Mouse (Mus musculus) inflammation-experienced regulatory T-cells, adult 6 months (primary cell): Measurements from ENCODE around the gene Abcb9. TPM values are rescaled to one million over a fixed set of nuclear protein-coding genes. Genes with fewer than 3 reads are reported as not detected.

Experiments used
- polyA plus RNA-seq, 3 experiments: library from polyadenylated mRNA; unstranded; fragments of 100-300 nt; shearing (Covaris generic); gene quantifications; one replicate each; pipeline ENCODE4 v1.2.1; 2017

The Abcb9 gene
- polyA plus RNA-seq, 3 experiments from 2014 or later, result 13.2 to 23.3 (median 16.7) TPM

Other genes with a start within 250 kb of the Abcb9 start
- gene Hcar2, start 230.3 kb downstream of the Abcb9 start, polyA plus RNA-seq, result under 1 TPM in 2 of 3 experiments, not detected in 1; 0.28 to 0.30 TPM
- gene Hcar1, start 215.8 kb downstream of the Abcb9 start, polyA plus RNA-seq, result not detected
- 10 to 100 TPM; 60.1 to 83.1 (median 71.9) TPM for gene Denr, start 188.6 kb downstream of the Abcb9 start, polyA plus RNA-seq
- gene Gm43518, start 168.4 kb downstream of the Abcb9 start, polyA plus RNA-seq, result 1 to 10 TPM in 2 of 3 experiments, not detected in 1; 4.9 to 5.1 TPM
- gene Ccdc62, start 165.1 kb downstream of the Abcb9 start, polyA plus RNA-seq, result 10 to 100 TPM in 1 of 3 experiments, 1 to 10 TPM in 2; 6.2 to 16.6 (median 8.1) TPM
- 10 to 100 TPM in 2 of 3 experiments, 1 to 10 TPM in 1; 5.9 to 20.1 (median 14.8) TPM for gene Hip1r, start 122.2 kb downstream of the Abcb9 start, polyA plus RNA-seq
- 10 to 100 TPM; 18.4 to 21.9 (median 18.7) TPM for gene Vps37b, start 63.5 kb downstream of the Abcb9 start, polyA plus RNA-seq
- 10 to 100 TPM; 16.0 to 23.0 (median 22.9) TPM for gene Ogfod2, start 16.5 kb upstream of the Abcb9 start, polyA plus RNA-seq
- 10 to 100 TPM; 55.1 to 59.0 (median 56.1) TPM for gene Arl6ip4, start 20.3 kb upstream of the Abcb9 start, polyA plus RNA-seq
- 10 to 100 TPM in 2 of 3 experiments, 1 to 10 TPM in 1; 5.5 to 15.7 (median 11.1) TPM for gene Pitpnm2, start 154.0 kb upstream of the Abcb9 start, polyA plus RNA-seq
- gene Mphosph9, start 232.2 kb upstream of the Abcb9 start, polyA plus RNA-seq, result 10 to 100 TPM; 12.4 to 17.5 (median 15.1) TPM
- gene 2810006K23Rik, start 232.3 kb upstream of the Abcb9 start, polyA plus RNA-seq, result 10 to 100 TPM; 10.5 to 18.3 (median 11.1) TPM